Mouse (Mus musculus) fibroblast of lung, adult 2 months (primary cell): Measurements from ENCODE around the gene Tlcd1.

Experiments
- DNase-seq: peaks from one replicate; pipeline ENCODE4 v3.0.0-alpha.2; 2011; ENCODE audit warnings: low read depth

The Tlcd1 gene

GRCm38 (mm10) chr11:78161968-78162367, 14.5 kb upstream of the Tlcd1 start:
- no peak for DNase-seq

GRCm38 (mm10) chr11:78162504-78162903, 14.0 kb upstream of the Tlcd1 start:
- no peak for DNase-seq

GRCm38 (mm10) chr11:78163045-78163444, 13.5 kb upstream of the Tlcd1 start:
- DNase-seq = no peak

GRCm38 (mm10) chr11:78163681-78164603, 12.6 kb upstream of the Tlcd1 start:
- DNase-seq = no peak

GRCm38 (mm10) chr11:78164604-78164923, 11.9 kb upstream of the Tlcd1 start:
- no peak for DNase-seq

- DNase-seq = no peak
Measured at GRCm38 (mm10) chr11:78164924-78165760, 11.4 kb upstream of the Tlcd1 start, which contains the start of gene Traf4. Gene Traf4 (minus strand): TSS chr11:78165589.

GRCm38 (mm10) chr11:78165761-78166109, 10.8 kb upstream of the Tlcd1 start:
- peak; percentile 78 for DNase-seq

- DNase-seq = no peak
Measured at GRCm38 (mm10) chr11:78166161-78166560, 10.3 kb upstream of the Tlcd1 start.

- DNase-seq = no peak
Measured at GRCm38 (mm10) chr11:78166640-78167039, 9.9 kb upstream of the Tlcd1 start.

- DNase-seq = no peak
Measured at GRCm38 (mm10) chr11:78167257-78167959, 9.1 kb upstream of the Tlcd1 start.

- DNase-seq = no peak
Measured at GRCm38 (mm10) chr11:78168541-78169468, 7.7 kb upstream of the Tlcd1 start.

- DNase-seq = no peak
Measured at GRCm38 (mm10) chr11:78170306-78170705, 6.2 kb upstream of the Tlcd1 start.

GRCm38 (mm10) chr11:78171328-78171727, 5.2 kb upstream of the Tlcd1 start:
- no peak for DNase-seq

GRCm38 (mm10) chr11:78172034-78172747, 4.3 kb upstream of the Tlcd1 start:
- no peak for DNase-seq

GRCm38 (mm10) chr11:78172748-78173383, 3.6 kb upstream of the Tlcd1 start:
- DNase-seq = no peak

GRCm38 (mm10) chr11:78174506-78174905, 2.0 kb upstream of the Tlcd1 start:
- DNase-seq = no peak

GRCm38 (mm10) chr11:78175771-78176401, 625 bp upstream of the Tlcd1 start:
- no peak for DNase-seq

- no peak for DNase-seq
Measured at GRCm38 (mm10) chr11:78176905-78177331, 407 bp downstream of the Tlcd1 start.

- DNase-seq = peak; percentile 65
Measured at GRCm38 (mm10) chr11:78177437-78177836, 926 bp downstream of the Tlcd1 start.
